Mouse (Mus musculus) myocyte (in vitro differentiated cells): Measurements from ENCODE around the gene St6galnac3. TPM values are rescaled to one million over a fixed set of nuclear protein-coding genes. Genes with fewer than 3 reads are reported as not detected.
"Not testable (repeated sequence)": the region's sequence is repeated elsewhere in the genome, so short reads cannot be mapped to it uniquely, and the experiment has no call there.

Experiments
- H3K27me3 ChIP-seq: one replicate; pipeline ENCODE4 v1.6.1; 2011; ENCODE audit not compliant: control insufficient read depth, insufficient read depth, insufficient read length
- H3K36me3 ChIP-seq: one replicate; pipeline ENCODE4 v1.6.1; 2011; ENCODE audit not compliant: control insufficient read depth, insufficient read depth
- H3K4me2 ChIP-seq: one replicate; pipeline ENCODE4 v1.6.1; 2011; ENCODE audit warnings: low read depth, control low read depth
- H3K4me3 ChIP-seq: one replicate; pipeline ENCODE4 v1.5.1; 2011; ENCODE audit warnings: mild to moderate bottlenecking, control low read depth, moderate library complexity
- H3K79me2 ChIP-seq: one replicate; pipeline ENCODE4 v1.6.1; 2011; ENCODE audit not compliant: control insufficient read depth, insufficient read depth
- H3ac ChIP-seq: one replicate; pipeline ENCODE4 v1.6.1; 2011; ENCODE audit not compliant: control insufficient read depth, insufficient read length
- CEBPB ChIP-seq: IDR thresholded peaks from 2 replicates; pipeline ENCODE4 v1.6.1; 2011; ENCODE audit warnings: mild to moderate bottlenecking, moderate library complexity; ENCODE audit not compliant: poor library complexity, insufficient read depth, severe bottlenecking
- E2F4 ChIP-seq: IDR thresholded peaks from one replicate; pipeline ENCODE4 v1.6.1; 2011; ENCODE audit warnings: mild to moderate bottlenecking, control low read depth, moderate library complexity; ENCODE audit not compliant: insufficient read depth
- MAX ChIP-seq: IDR thresholded peaks from one replicate; pipeline ENCODE4 v1.6.1; 2011; ENCODE audit warnings: low read depth, mild to moderate bottlenecking, control low read depth
- MYOD1 ChIP-seq, 3 experiments: IDR thresholded peaks; one replicate each; pipeline ENCODE4 v1.6.1; 2011; ENCODE audit warnings: control low read depth in 2 of 3, low read depth in 2 of 3, mild to moderate bottlenecking in 2 of 3, moderate library complexity in 1 of 3; ENCODE audit not compliant: insufficient read length in 2 of 3, control insufficient read depth in 1 of 3
- MYOG ChIP-seq, 3 experiments: IDR thresholded peaks; one replicate each; pipeline ENCODE4 v1.6.1; 2011; ENCODE audit warnings: control low read depth in 2 of 3, low read depth in 2 of 3, mild to moderate bottlenecking in 2 of 3; ENCODE audit not compliant: insufficient read length in 2 of 3, control insufficient read depth in 1 of 3, insufficient read depth in 1 of 3
- POLR2A ChIP-seq: IDR thresholded peaks from one replicate; pipeline ENCODE4 v1.6.1; 2011; ENCODE audit warnings: low read depth, mild to moderate bottlenecking, control low read depth, moderate library complexity; ENCODE audit not compliant: insufficient read length
- POLR2AphosphoS2 ChIP-seq: IDR thresholded peaks from one replicate; pipeline ENCODE4 v1.6.1; 2011; ENCODE audit warnings: low read depth, control low read depth; ENCODE audit not compliant: insufficient read length
- REST ChIP-seq: IDR thresholded peaks from one replicate; pipeline ENCODE4 v1.6.1; 2011; ENCODE audit warnings: mild to moderate bottlenecking, control low read depth, moderate library complexity; ENCODE audit not compliant: insufficient read depth, insufficient read length
- SRF ChIP-seq: IDR thresholded peaks from one replicate; pipeline ENCODE4 v1.6.1; 2011; ENCODE audit warnings: low read depth; ENCODE audit not compliant: control insufficient read depth, insufficient read length
- TCF12 ChIP-seq: IDR thresholded peaks from one replicate; pipeline ENCODE4 v1.6.1; 2011; ENCODE audit warnings: mild to moderate bottlenecking, control low read depth; ENCODE audit not compliant: poor library complexity, insufficient read depth, severe bottlenecking
- TCF3 ChIP-seq: IDR thresholded peaks from one replicate; pipeline ENCODE4 v1.6.1; 2011; ENCODE audit warnings: low read depth, control low read depth; ENCODE audit not compliant: insufficient read length
- USF1 ChIP-seq: IDR thresholded peaks from one replicate; pipeline ENCODE4 v1.6.1; 2011; ENCODE audit warnings: low read depth, mild to moderate bottlenecking, control low read depth, moderate library complexity
- polyA plus RNA-seq: library from polyadenylated mRNA; unstranded; fragments of >200 nt; fragmentation: generic; extraction: Trizol; gene quantifications from one replicate; pipeline ENCODE4 v1.2.1, GENCODE M21; 2012; ENCODE audit warnings: missing spikeins

Gene St6galnac3
- polyA plus RNA-seq, 1 experiment = not detected

GRCm38 (mm10) chr3:153756500-153756996, 31.6 kb upstream of the St6galnac3 start:
- no peak overlapping the region for H3K4me3 ChIP-seq
- H3K27me3 ChIP-seq = no peaks in the 10 kb centered on the region
- no peak for TF ChIP-seq MYOD1 (IDR thresholded peaks at IDR 0.05; ENCODE audit: control insufficient read depth in 1 of 3, insufficient read length in 2 of 3, low read depth in 2 of 3)
- H3K79me2 ChIP-seq = no peaks in the 10 kb centered on the region
- H3K4me2 ChIP-seq = no peak overlapping the region
- no peaks in the 10 kb centered on the region for H3K36me3 ChIP-seq
- no peak overlapping the region for H3ac ChIP-seq

- H3K27me3 ChIP-seq, H3ac ChIP-seq, H3K4me2 ChIP-seq, H3K36me3 ChIP-seq, H3K4me3 ChIP-seq, H3K79me2 ChIP-seq: not testable (repeated sequence)
These were observed 30.9 kb upstream of the St6galnac3 start for GRCm38 (mm10) chr3:153755785-153756326.

DNA sequence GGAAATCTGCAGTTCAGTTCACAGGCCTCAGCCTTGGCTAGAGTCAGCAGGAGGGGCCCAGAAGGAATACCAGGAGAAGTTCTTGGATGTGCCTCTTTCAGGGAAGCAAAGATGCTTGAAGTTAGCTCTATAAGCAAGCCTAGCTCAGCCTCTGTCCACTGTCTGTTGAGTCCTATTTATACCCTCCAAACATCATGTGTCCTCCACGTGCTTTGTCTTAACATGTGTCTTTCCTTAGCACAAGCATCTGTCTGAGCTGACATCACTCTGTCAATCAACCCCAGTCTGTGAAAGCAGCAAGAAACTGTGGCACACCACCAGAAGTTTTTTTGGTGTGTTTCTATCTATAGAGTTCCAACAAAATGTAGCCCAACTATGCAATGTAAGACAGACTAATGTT, 26.5 kb upstream of the St6galnac3 start:
- H3ac ChIP-seq = no peak overlapping the region
- no peak for TF ChIP-seq USF1
- TF ChIP-seq TCF3 = no peak
- no peak for TF ChIP-seq POLR2AphosphoS2
- no peak for TF ChIP-seq E2F4
- no peak for TF ChIP-seq CEBPB
- TF ChIP-seq MYOG (IDR thresholded peaks at IDR 0.05; ENCODE audit: control insufficient read depth in 1 of 3, insufficient read depth in 1 of 3, insufficient read length in 2 of 3, low read depth in 2 of 3) = no peak
- no peak for TF ChIP-seq MAX
- no peak for TF ChIP-seq REST
- no peak for TF ChIP-seq TCF12
- no peak for TF ChIP-seq POLR2A
- no peak for TF ChIP-seq MYOD1 (IDR thresholded peaks at IDR 0.05; ENCODE audit: control insufficient read depth in 1 of 3, insufficient read length in 2 of 3, low read depth in 2 of 3)
- no peak for TF ChIP-seq SRF
- H3K36me3 ChIP-seq = no peaks in the 10 kb centered on the region
- H3K27me3 ChIP-seq = no peaks in the 10 kb centered on the region
- no peak overlapping the region for H3K4me3 ChIP-seq
- H3K79me2 ChIP-seq = no peaks in the 10 kb centered on the region
- no peak overlapping the region for H3K4me2 ChIP-seq

GRCm38 (mm10) chr3:153749359-153749758, 24.4 kb upstream of the St6galnac3 start:
- Histone ChIP-seq H3K4me2 (no peak overlapping the region), H3K36me3 (no peaks in the 10 kb centered on the region), H3K4me3 (no peak overlapping the region), H3K27me3 (no peaks in the 10 kb centered on the region), H3ac (no peak overlapping the region), H3K79me2 (no peaks in the 10 kb centered on the region)
- TF ChIP-seq TCF3 (no peak), MYOG (IDR thresholded peaks at IDR 0.05; ENCODE audit: control insufficient read depth in 1 of 3, insufficient read depth in 1 of 3, insufficient read length in 2 of 3, low read depth in 2 of 3) (no peak), POLR2AphosphoS2 (no peak), CEBPB (no peak), TCF12 (no peak), SRF (no peak), REST (no peak), E2F4 (no peak)

GRCm38 (mm10) chr3:153748293-153748692, 23.3 kb upstream of the St6galnac3 start:
- H3K4me2 ChIP-seq = no peak overlapping the region
- no peak overlapping the region for H3ac ChIP-seq
- TF ChIP-seq TCF3 = no peak
- TF ChIP-seq MYOG (IDR thresholded peaks at IDR 0.05; ENCODE audit: control insufficient read depth in 1 of 3, insufficient read depth in 1 of 3, insufficient read length in 2 of 3, low read depth in 2 of 3) = no peak
- no peaks in the 10 kb centered on the region for H3K36me3 ChIP-seq
- no peak overlapping the region for H3K4me3 ChIP-seq
- H3K79me2 ChIP-seq = no peaks in the 10 kb centered on the region
- no peaks in the 10 kb centered on the region for H3K27me3 ChIP-seq

- Histone ChIP-seq H3K27me3 (no peaks in the 10 kb centered on the region), H3ac (no peak overlapping the region), H3K4me3 (no peak overlapping the region), H3K36me3 (no peaks in the 10 kb centered on the region), H3K4me2 (no peak overlapping the region), H3K79me2 (no peaks in the 10 kb centered on the region)
- no peak for TF ChIP-seq USF1
- TF ChIP-seq MAX = no peak
- TF ChIP-seq POLR2AphosphoS2 = no peak
- TF ChIP-seq TCF12 = no peak
- no peak for TF ChIP-seq MYOG (IDR thresholded peaks at IDR 0.05; ENCODE audit: control insufficient read depth in 1 of 3, insufficient read depth in 1 of 3, insufficient read length in 2 of 3, low read depth in 2 of 3)
- no peak for TF ChIP-seq TCF3
- no peak for TF ChIP-seq REST
- TF ChIP-seq E2F4 = no peak
- TF ChIP-seq CEBPB = no peak
- no peak for TF ChIP-seq SRF
- TF ChIP-seq MYOD1 (IDR thresholded peaks at IDR 0.05; ENCODE audit: control insufficient read depth in 1 of 3, insufficient read length in 2 of 3, low read depth in 2 of 3) = no peak
These were observed 20.1 kb upstream of the St6galnac3 start for GRCm38 (mm10) chr3:153745099-153745498.
